Mouse (Mus musculus) Patski (cell line): ENCODE measurements around the gene Herc2. TPM values are rescaled to one million over a fixed set of nuclear protein-coding genes. Genes with fewer than 3 reads are reported as not detected.

Source experiments
- ATAC-seq: fragments of 100-300 bp; one replicate; pipeline ENCODE4 v1.8.0; 2021
- CTCF ChIA-PET: fragments of 350-600 bp; sonication (Branson Sonifier 250); formaldehyde crosslinking; loops from one replicate; lab custom pipeline; 2022; ENCODE audit warnings: inconsistent platforms; lab: Charles Lee
- POLR2A ChIA-PET: fragments of 350-600 bp; sonication (Branson Sonifier 250); formaldehyde crosslinking; loops from one replicate; lab custom pipeline; 2022; ENCODE audit warnings: antibody characterized with exemption, inconsistent platforms; lab: Charles Lee
- DNase-seq: peaks from one replicate; pipeline ENCODE4 v3.0.0-alpha.2; 2011; ENCODE audit warnings: low read depth, low spot score
- H3K27me3 ChIP-seq: fragments of 371-371 bp; one replicate; pipeline ENCODE4 v1.5.1; 2021
- CTCF ChIP-seq: fragments of 100-300 bp; IDR thresholded peaks from one replicate; pipeline ENCODE4 v1.5.1; 2021
- in situ Hi-C: fragments of 300-500 bp; cut with MboI; formaldehyde crosslinking; loops from 3 replicates; pipeline ENCODE4 v1.11.1; 2018; ENCODE audit warnings: low pct_unique_long_range_greater_than_20kb, mixed read lengths
- polyA plus RNA-seq: library from polyadenylated mRNA; unstranded; gene quantifications from one replicate; pipeline ENCODE4 v1.2.3, GENCODE M21; 2021

Herc2 gene
- polyA plus RNA-seq, 1 experiment from 2014 or later: 35.7 TPM

GRCm38 (mm10) chr7:56254568-56254967 is 204.6 kb downstream of the Herc2 start:
- ChIA-PET CTCF (interaction anchor here (0.5 kb wide), 1 partner anchor 199 kb away, joined by 3 read pairs; no protein-coding TSS in a partner anchor), POLR2A (no interaction called here)
- no peak for TF ChIP-seq CTCF
- DNase-seq (no peak), ATAC-seq (no peak)
- H3K27me3 ChIP-seq: peaks cover 5% of the 10 kb centered on the region
- in situ Hi-C loops: no loop called here

- H3K27me3 ChIP-seq: no peaks in the 10 kb centered on the region
- DNase-seq: no peak
- ChIA-PET POLR2A (no interaction called here), CTCF (no interaction called here)
- ATAC-seq: no peak
- TF ChIP-seq CTCF: no peak
- in situ Hi-C loops: no loop called here
These were observed 208.0 kb downstream of the Herc2 start for GRCm38 (mm10) chr7:56257875-56258441.

- ATAC-seq (no peak), DNase-seq (no peak)
- peaks cover 4% of the 10 kb centered on the region for H3K27me3 ChIP-seq
- no peak for TF ChIP-seq CTCF
- ChIA-PET CTCF (interaction anchor here (1.9 kb wide), 1 partner anchor 12 kb away, joined by 4 read pairs; no protein-coding TSS in a partner anchor), POLR2A (no interaction called here)
- in situ Hi-C loops: no loop called here
These were observed 227.5 kb downstream of the Herc2 start for GRCm38 (mm10) chr7:56277506-56277905.

Other genes with a start within 250 kb of the Herc2 start
- gene Cyfip1, start 208.5 kb upstream of the Herc2 start, polyA plus RNA-seq: 81.0 TPM
- gene Nipa2, start 87.7 kb upstream of the Herc2 start, polyA plus RNA-seq: 57.4 TPM
- gene Nipa1, start 30.2 kb upstream of the Herc2 start, polyA plus RNA-seq: 14.9 TPM
- not detected for gene Oca2, start 189.6 kb downstream of the Herc2 start, polyA plus RNA-seq